ENCODE assay signal across 8 mouse cellular contexts in genomic region chr12:70494494-70495281, GRCm38 (mm10). TPM values are rescaled to one million over a fixed set of nuclear protein-coding genes. Genes with fewer than 3 reads are reported as not detected.
DNase-seq lines count a peak whose midpoint lies in the region; ATAC-seq and TF ChIP-seq lines count a peak whose summit lies in the region.

No protein-coding gene starts in this region.

- 58% methylated on average over 10 of the region's 10 CpGs for WGBS in hindbrain, embryonic 15.5 days
- WGBS in limb, embryonic 14.5 days: 50% methylated on average over 10 of the region's 10 CpGs

- peak; percentile 16 to 24 for DNase-seq in urinary bladder, adult 18-20 months (ENCODE audit: low spot score in 2 of 2)
- DNase-seq in urinary bladder, postnatal 10 days (ENCODE audit: low spot score): no peak
- peak; percentile 52 for DNase-seq in brain, embryonic 18.5 days (ENCODE audit: low read depth, low spot score)
- peak; percentile 70 for DNase-seq in limb, embryonic 14.5 days (ENCODE audit: low spot score)
- DNase-seq in natural killer cell, adult 2 months (ENCODE audit: low spot score in 2 of 2): peak; percentile 8 to 32
- no peak for DNase-seq in right cerebral cortex, postnatal 14 days

- no peak for TF ChIP-seq CTCF in embryonic fibroblast, embryonic 13.5 days (IDR thresholded peaks at IDR 0.05; ENCODE audit: borderline replicate concordance, insufficient read depth, low read length)

- H3K9ac ChIP-seq in hindbrain, embryonic 15.5 days: no peak overlapping the region
- H3K9ac ChIP-seq in limb, embryonic 14.5 days (ENCODE audit: low read depth, low read length, severe bottlenecking): no peak overlapping the region

- no peaks in the 10 kb centered on the region for H3K27me3 ChIP-seq in hindbrain, embryonic 15.5 days
- no peaks in the 10 kb centered on the region for H3K27me3 ChIP-seq in limb, embryonic 14.5 days (ENCODE audit: control insufficient read depth, insufficient read depth, low read length)

- no peak overlapping the region for H3K4me2 ChIP-seq in hindbrain, embryonic 15.5 days
- no peak overlapping the region for H3K4me2 ChIP-seq in limb, embryonic 14.5 days (replicated peaks; ENCODE audit: low read depth, low read length, severe bottlenecking)

- H3K9me3 ChIP-seq in hindbrain, embryonic 15.5 days: no peaks in the 10 kb centered on the region
- H3K9me3 ChIP-seq in limb, embryonic 14.5 days (ENCODE audit: control insufficient read depth, low read length): no peaks in the 10 kb centered on the region

- ATAC-seq in hindbrain, embryonic 15.5 days (ENCODE audit: low FRiP score, low read depth): peak; percentile 73
- peak; percentile 71; the same call in 1 of the 2 replicates for ATAC-seq in limb, embryonic 14.5 days (ENCODE audit: low FRiP score, low read depth)

- TF ChIP-seq POLR2A in embryonic fibroblast, embryonic 13.5 days (IDR thresholded peaks at IDR 0.05; ENCODE audit: low read depth, low read length): no peak
- no peak for TF ChIP-seq POLR2A in limb, embryonic 14.5 days (IDR thresholded peaks at IDR 0.05; ENCODE audit: borderline replicate concordance, extremely low read depth, insufficient read depth, insufficient read length)

- no peaks in the 10 kb centered on the region for H3K36me3 ChIP-seq in hindbrain, embryonic 15.5 days
- H3K36me3 ChIP-seq in limb, embryonic 14.5 days (ENCODE audit: control insufficient read depth, insufficient read depth, low read length): no peaks in the 10 kb centered on the region

- no peak overlapping the region for H3K4me3 ChIP-seq in embryonic fibroblast, embryonic 13.5 days (ENCODE audit: insufficient read depth, low read length)
- H3K4me3 ChIP-seq in hindbrain, embryonic 15.5 days: no peak overlapping the region
- no peak overlapping the region for H3K4me3 ChIP-seq in limb, embryonic 14.5 days (replicated peaks; ENCODE audit: low read length)

- no peaks in the 10 kb centered on the region for H3K4me1 ChIP-seq in embryonic fibroblast, embryonic 13.5 days (ENCODE audit: control insufficient read depth, insufficient read depth, low read length)
- peaks cover 20% of the 10 kb centered on the region for H3K4me1 ChIP-seq in hindbrain, embryonic 15.5 days (replicated peaks)
- H3K4me1 ChIP-seq in limb, embryonic 14.5 days (ENCODE audit: control insufficient read depth, insufficient read depth, low read length): peaks cover 9% of the 10 kb centered on the region; the same call in 1 of the 2 replicates

- peak overlapping the region; percentile 56; the same call in 1 of the 2 replicates for H3K27ac ChIP-seq in embryonic fibroblast, embryonic 13.5 days (ENCODE audit: insufficient read depth, low read length)
- no peak overlapping the region for H3K27ac ChIP-seq in hindbrain, embryonic 15.5 days (replicated peaks)
- H3K27ac ChIP-seq in limb, embryonic 14.5 days (replicated peaks; ENCODE audit: low read depth, low read length): no peak overlapping the region

RNA-seq across cellular contexts. Expression of gene Tmx1, which starts 41.8 kb away (rescaled TPM):
- polyA plus RNA-seq in embryonic fibroblast, embryonic 13.5 days (2011; ENCODE audit: insufficient read length, low read depth, missing spikeins): 89.2 and 95.7 TPM in 2 replicates
- 132 and 134 TPM in 2 replicates for polyA plus RNA-seq in hindbrain, embryonic 15.5 days (2015; fragmentation: Nextera tagmentation; extraction: Ambion mirVana)
- polyA plus RNA-seq in limb, embryonic 14.5 days (2012; rRNA removed): 34.2 and 37.3 TPM in 2 replicates
- 72.0 and 72.8 TPM in 2 replicates for polyA plus RNA-seq in limb, embryonic 14.5 days (2014; fragmentation: Nextera tagmentation; extraction: Ambion mirVana)

Comparison
In these comparisons a context has a peak if more than half of its experiments do, and no peak if none do; other contexts are left out.
1. DNase-seq: peak in urinary bladder, adult 18-20 months (2 of 2), brain, embryonic 18.5 days (single experiment), limb, embryonic 14.5 days (single experiment) and natural killer cell, adult 2 months (2 of 2); none in urinary bladder, postnatal 10 days (single experiment) and right cerebral cortex, postnatal 14 days (single experiment).